9 mouse cellular contexts compared by ENCODE assay signal in genomic region chr2:32631737-32632394, GRCm38 (mm10). TPM values are rescaled to one million over a fixed set of nuclear protein-coding genes. Genes with fewer than 3 reads are reported as not detected.
DNase-seq lines count a peak whose midpoint lies in the region; ATAC-seq and TF ChIP-seq lines count a peak whose summit lies in the region.
"Had no signal": no experiment of that assay in that cellular context is flagged by ENCODE, and none has a peak within 500 bp of the region (broad histone marks: within the 10 kb centered on the region; RNA-seq: fewer than 3 reads in every experiment).

No protein-coding gene starts in this region.

- no peaks in the 10 kb centered on the region for H3K36me3 ChIP-seq in intestine, postnatal 0 days (ENCODE audit: control insufficient read depth, insufficient read depth)
- peaks cover 13% of the 10 kb centered on the region for H3K36me3 ChIP-seq in limb, embryonic 10.5 days
- peaks cover 10% of the 10 kb centered on the region; the same call in 1 of the 2 replicates for H3K36me3 ChIP-seq in midbrain, embryonic 13.5 days
- H3K36me3 ChIP-seq: embryonic facial prominence, embryonic 13.5 days had no signal

- TF ChIP-seq CTCF in cortical plate, adult 2 months (IDR thresholded peaks at IDR 0.05; ENCODE audit: extremely low read depth, insufficient read depth, low read length): peak; percentile 93
- TF ChIP-seq CTCF in intestine, postnatal 0 days (IDR thresholded peaks at IDR 0.05; ENCODE audit: low read depth): peak; percentile 97

- no peaks in the 10 kb centered on the region for H3K9me3 ChIP-seq in intestine, postnatal 0 days (ENCODE audit: control insufficient read depth)
- no peaks in the 10 kb centered on the region for H3K9me3 ChIP-seq in limb, embryonic 10.5 days (replicated peaks)
- no peaks in the 10 kb centered on the region for H3K9me3 ChIP-seq in midbrain, embryonic 13.5 days
- H3K9me3 ChIP-seq: embryonic facial prominence, embryonic 13.5 days had no signal

- no peak overlapping the region for H3K9ac ChIP-seq in intestine, postnatal 0 days (ENCODE audit: low read depth, low read length)
- no peak overlapping the region for H3K9ac ChIP-seq in midbrain, embryonic 13.5 days (replicated peaks)

- peak; percentile 75 for DNase-seq in A20 (ENCODE audit: low read depth, low spot score)
- DNase-seq in adrenal gland, adult (ENCODE audit: inconsistent age in 2 of 2, low spot score in 1 of 2): peak; percentile 82 to 96
- peak; percentile 97 for DNase-seq in heart, adult 11 months
- DNase-seq in limb, embryonic 10.5 days (ENCODE audit: low spot score): peak; percentile 82
- peak; percentile 72 to 74 for DNase-seq in spleen, postnatal 36 days (ENCODE audit: low spot score in 2 of 2)

- TF ChIP-seq POLR2A in cortical plate, adult 2 months (IDR thresholded peaks at IDR 0.05; ENCODE audit: extremely low read depth, insufficient read depth, low read length): no peak

- H3K4me2 ChIP-seq in intestine, postnatal 0 days (replicated peaks; ENCODE audit: low read depth): no peak overlapping the region
- H3K4me2 ChIP-seq in midbrain, embryonic 13.5 days (replicated peaks): no peak overlapping the region
- H3K4me2 ChIP-seq: embryonic facial prominence, embryonic 13.5 days had no signal

- peak; percentile 41 for ATAC-seq in intestine, postnatal 0 days
- peak; percentile 18; the same call in 1 of the 2 replicates for ATAC-seq in midbrain, embryonic 13.5 days

- H3K27ac ChIP-seq in cortical plate, adult 2 months (ENCODE audit: insufficient read depth, low read length): no peak overlapping the region
- H3K27ac ChIP-seq in intestine, postnatal 0 days (ENCODE audit: low read depth, low read length): no peak overlapping the region
- peak overlapping the region; percentile 61; the same call in 1 of the 2 replicates for H3K27ac ChIP-seq in limb, embryonic 10.5 days
- H3K27ac ChIP-seq in midbrain, embryonic 13.5 days: no peak overlapping the region
- H3K27ac ChIP-seq: embryonic facial prominence, embryonic 13.5 days had no signal

- WGBS in intestine, postnatal 0 days: 52% methylated on average over 7 of the region's 7 CpGs
- WGBS in limb, embryonic 10.5 days: 58% methylated on average over 7 of the region's 7 CpGs
- 53% methylated on average over 7 of the region's 7 CpGs for WGBS in midbrain, embryonic 13.5 days

- no peaks in the 10 kb centered on the region for H3K27me3 ChIP-seq in intestine, postnatal 0 days (replicated peaks; ENCODE audit: control insufficient read depth, insufficient read depth, low read length)
- no peaks in the 10 kb centered on the region for H3K27me3 ChIP-seq in limb, embryonic 10.5 days (ENCODE audit: low read depth, poor library complexity, severe bottlenecking)
- no peaks in the 10 kb centered on the region for H3K27me3 ChIP-seq in midbrain, embryonic 13.5 days
- H3K27me3 ChIP-seq: embryonic facial prominence, embryonic 13.5 days had no signal

- H3K4me1 ChIP-seq in cortical plate, adult 2 months (ENCODE audit: control insufficient read depth, insufficient read depth, low read length): peaks cover 7% of the 10 kb centered on the region
- no peaks in the 10 kb centered on the region for H3K4me1 ChIP-seq in intestine, postnatal 0 days (replicated peaks; ENCODE audit: control insufficient read depth, insufficient read depth, low read length)
- peaks cover 56% of the 10 kb centered on the region for H3K4me1 ChIP-seq in limb, embryonic 10.5 days
- peaks cover 43% of the 10 kb centered on the region for H3K4me1 ChIP-seq in midbrain, embryonic 13.5 days (replicated peaks)

- H3K4me3 ChIP-seq in cortical plate, adult 2 months (ENCODE audit: insufficient read depth, low read length): no peak overlapping the region
- no peak overlapping the region for H3K4me3 ChIP-seq in intestine, postnatal 0 days (ENCODE audit: low read depth, low read length)
- H3K4me3 ChIP-seq in limb, embryonic 10.5 days: no peak overlapping the region
- no peak overlapping the region for H3K4me3 ChIP-seq in midbrain, embryonic 13.5 days (replicated peaks)
- H3K4me3 ChIP-seq: embryonic facial prominence, embryonic 13.5 days had no signal

RNA-seq across cellular contexts. Expression of gene Ak1, which starts 10.3 kb away (rescaled TPM):
- polyA plus RNA-seq in cortical plate, adult 2 months (2012; rRNA removed): 118 and 127 TPM in 2 replicates
- 10.5 and 12.1 TPM in 2 replicates for polyA plus RNA-seq in intestine, postnatal 0 days (2015; fragmentation: Nextera tagmentation; extraction: Ambion mirVana)
- 21.6 and 35.7 TPM in 2 replicates for polyA plus RNA-seq in limb, embryonic 10.5 days (2016; fragmentation: Nextera tagmentation; extraction: Ambion mirVana)
- polyA plus RNA-seq in midbrain, embryonic 13.5 days (2015; fragmentation: Nextera tagmentation; extraction: Ambion mirVana): 62.5 and 62.9 TPM in 2 replicates

RNA-seq across cellular contexts. Expression of gene Eng, which starts 14.5 kb away (rescaled TPM):
- 35.1 and 39.0 TPM in 2 replicates for polyA plus RNA-seq in cortical plate, adult 2 months (2012; rRNA removed)
- 32.2 and 34.1 TPM in 2 replicates for polyA plus RNA-seq in intestine, postnatal 0 days (2015; fragmentation: Nextera tagmentation; extraction: Ambion mirVana)
- polyA plus RNA-seq in limb, embryonic 10.5 days (2016; fragmentation: Nextera tagmentation; extraction: Ambion mirVana): 27.9 and 28.5 TPM in 2 replicates
- 22.0 and 24.8 TPM in 2 replicates for polyA plus RNA-seq in midbrain, embryonic 13.5 days (2015; fragmentation: Nextera tagmentation; extraction: Ambion mirVana)

RNA-seq across cellular contexts. Expression of gene St6galnac6, which starts 32.4 kb away (rescaled TPM):
- polyA plus RNA-seq in cortical plate, adult 2 months (2012; rRNA removed): 101 and 110 TPM in 2 replicates
- 8.3 and 9.1 TPM in 2 replicates for polyA plus RNA-seq in intestine, postnatal 0 days (2015; fragmentation: Nextera tagmentation; extraction: Ambion mirVana)
- 11.8 and 16.7 TPM in 2 replicates for polyA plus RNA-seq in limb, embryonic 10.5 days (2016; fragmentation: Nextera tagmentation; extraction: Ambion mirVana)
- polyA plus RNA-seq in midbrain, embryonic 13.5 days (2015; fragmentation: Nextera tagmentation; extraction: Ambion mirVana): 10.1 and 11.3 TPM in 2 replicates

RNA-seq across cellular contexts. Expression of gene St6galnac4, which starts 45.0 kb away (rescaled TPM):
- 34.8 and 36.6 TPM in 2 replicates for polyA plus RNA-seq in cortical plate, adult 2 months (2012; rRNA removed)
- polyA plus RNA-seq in intestine, postnatal 0 days (2015; fragmentation: Nextera tagmentation; extraction: Ambion mirVana): 5.7 and 6.6 TPM in 2 replicates
- polyA plus RNA-seq in limb, embryonic 10.5 days (2016; fragmentation: Nextera tagmentation; extraction: Ambion mirVana): 26.0 and 26.1 TPM in 2 replicates
- 15.2 and 16.3 TPM in 2 replicates for polyA plus RNA-seq in midbrain, embryonic 13.5 days (2015; fragmentation: Nextera tagmentation; extraction: Ambion mirVana)

RNA-seq across cellular contexts. Expression of gene 9430097D07Rik, which starts 56.4 kb away (rescaled TPM):
- 1.0 TPM in 2 replicates for polyA plus RNA-seq in cortical plate, adult 2 months (2012; rRNA removed)
- 0.14 TPM in 1 of 2 replicates, not detected in the other for polyA plus RNA-seq in intestine, postnatal 0 days (2015; fragmentation: Nextera tagmentation; extraction: Ambion mirVana)
- polyA plus RNA-seq in limb, embryonic 10.5 days (2016; fragmentation: Nextera tagmentation; extraction: Ambion mirVana): 0.24 TPM in 1 of 2 replicates, not detected in the other
- polyA plus RNA-seq in midbrain, embryonic 13.5 days (2015; fragmentation: Nextera tagmentation; extraction: Ambion mirVana): 0.34 and 0.55 TPM in 2 replicates
- polyA plus RNA-seq: embryonic facial prominence, embryonic 13.5 days had no signal
